Comparison of ENCODE assay signal across 11 mouse cellular contexts in the genomic region with DNA sequence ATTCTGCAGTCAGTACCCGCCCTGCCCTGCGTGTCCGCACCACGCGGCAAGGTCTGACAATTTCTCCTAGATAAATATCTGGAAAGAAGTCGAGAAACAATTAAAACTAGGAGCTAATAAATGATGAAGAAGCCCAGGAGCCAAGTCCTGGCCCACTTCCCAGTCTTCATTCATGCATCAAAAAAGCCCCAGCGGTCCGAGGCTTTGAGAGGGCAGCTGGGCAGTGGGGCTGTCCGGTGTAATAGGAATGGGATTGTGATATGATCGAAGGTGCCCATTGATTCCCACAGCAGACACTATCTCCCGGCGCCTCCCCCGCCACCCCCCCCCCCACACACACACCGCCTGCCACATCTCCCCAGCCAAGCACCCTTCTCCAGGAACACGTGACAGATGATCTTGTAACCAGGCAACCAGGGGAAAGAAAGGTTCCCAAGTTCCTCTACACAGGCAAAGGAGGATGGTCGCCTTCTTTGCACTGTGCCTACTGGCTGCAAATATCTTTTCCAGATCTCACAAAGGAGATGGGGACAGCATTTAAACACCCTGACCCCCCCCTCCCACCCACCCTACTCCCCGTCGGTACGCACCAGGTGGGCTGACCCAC.
A peak's percentile ranks its signal among the peaks of the same experiment; 100 is the strongest.
DNase-seq lines count a peak whose midpoint lies in the region; ATAC-seq lines count a peak whose summit lies in the region.
"Had no signal": no experiment of that assay in that cellular context is flagged by ENCODE, and none has a peak within 500 bp of the region (broad histone marks: within the 10 kb centered on the region; RNA-seq: fewer than 3 reads in every experiment).

No protein-coding gene starts in this region.

- no peak overlapping the region for H3K4me3 ChIP-seq in forebrain, embryonic 11.5 days (ENCODE audit: low read depth, low read length)
- H3K4me3 ChIP-seq in neural tube, embryonic 14.5 days (ENCODE audit: low read depth, low read length): no peak overlapping the region

- no peaks in the 10 kb centered on the region for H3K36me3 ChIP-seq in forebrain, embryonic 11.5 days (ENCODE audit: control insufficient read depth, insufficient read depth, low read length)
- no peaks in the 10 kb centered on the region for H3K36me3 ChIP-seq in neural tube, embryonic 14.5 days (ENCODE audit: control insufficient read depth, insufficient read depth, low read length)

- intact Hi-C loops in heart, postnatal 36 days (cut with DNase I): no loop called here

- H3K4me2 ChIP-seq in forebrain, embryonic 11.5 days (ENCODE audit: low read depth, low read length, severe bottlenecking): no peak overlapping the region
- peak overlapping the region; percentile 15; the same call in 1 of the 2 replicates for H3K4me2 ChIP-seq in neural tube, embryonic 14.5 days (ENCODE audit: low read depth, low read length)

- H3K4me1 ChIP-seq in forebrain, embryonic 11.5 days (replicated peaks; ENCODE audit: control insufficient read depth, insufficient read depth, low read length): peaks cover 31% of the 10 kb centered on the region
- H3K4me1 ChIP-seq in neural tube, embryonic 14.5 days (ENCODE audit: control insufficient read depth, insufficient read depth, low read length): peaks cover 40% of the 10 kb centered on the region

- H3K27ac ChIP-seq in forebrain, embryonic 11.5 days (ENCODE audit: low read depth, low read length): no peak overlapping the region
- peak overlapping the region; percentile 46; the same call in 1 of the 2 replicates for H3K27ac ChIP-seq in neural tube, embryonic 14.5 days (ENCODE audit: low read depth, low read length)

- DNase-seq in layer of hippocampus, postnatal 14 days (ENCODE audit: low spot score in 2 of 2): peak; percentile 60 to 65
- no peak for DNase-seq in layer of hippocampus, adult 8-10 months (ENCODE audit: low spot score in 2 of 2)
- DNase-seq in forebrain, embryonic 11.5 days (ENCODE audit: low spot score): no peak
- peak; percentile 71 to 84 for DNase-seq in kidney, adult 8-10 months
- no peak for DNase-seq in embryo, embryonic 9.5 days (ENCODE audit: extremely low spot score)
- no peak for DNase-seq in natural killer cell, adult 2 months (ENCODE audit: low spot score in 2 of 2)
- DNase-seq in heart, postnatal 36 days: no peak
- DNase-seq: adrenal gland, adult 2 months; heart, adult 18-20 months; lung, postnatal 10 days had no signal

- 73% methylated on average over 19 of the region's 19 CpGs for WGBS in forebrain, embryonic 11.5 days
- 39% methylated on average over 18 of the region's 19 CpGs for WGBS in neural tube, embryonic 14.5 days

- no peaks in the 10 kb centered on the region for H3K27me3 ChIP-seq in forebrain, embryonic 11.5 days (ENCODE audit: control insufficient read depth, insufficient read depth, low read length)
- no peaks in the 10 kb centered on the region for H3K27me3 ChIP-seq in neural tube, embryonic 14.5 days (ENCODE audit: control insufficient read depth, insufficient read depth, low read length)

- no peak overlapping the region for H3K9ac ChIP-seq in forebrain, embryonic 11.5 days (ENCODE audit: low read length)
- H3K9ac ChIP-seq in neural tube, embryonic 14.5 days (replicated peaks; ENCODE audit: low read depth, low read length): no peak overlapping the region

- peak; percentile 50; the same call in 1 of the 2 replicates for ATAC-seq in forebrain, embryonic 11.5 days (replicated peaks; ENCODE audit: low FRiP score)
- ATAC-seq in neural tube, embryonic 14.5 days (ENCODE audit: low read depth): peak; percentile 73

- no peaks in the 10 kb centered on the region for H3K9me3 ChIP-seq in forebrain, embryonic 11.5 days (ENCODE audit: control insufficient read depth, low read length)
- H3K9me3 ChIP-seq in neural tube, embryonic 14.5 days (ENCODE audit: control insufficient read depth, low read length): no peaks in the 10 kb centered on the region

Comparison
In these comparisons a context has a peak if more than half of its experiments do, and no peak if none do; other contexts are left out.
1. DNase-seq: peak in layer of hippocampus, postnatal 14 days (2 of 2) and kidney, adult 8-10 months (2 of 2); none in layer of hippocampus, adult 8-10 months (0 of 2), forebrain, embryonic 11.5 days (single experiment), embryo, embryonic 9.5 days (single experiment), natural killer cell, adult 2 months (0 of 2) and heart, postnatal 36 days (0 of 2).